Mouse (Mus musculus) thymus, postnatal 0 days (tissue): ENCODE measurements at regions not wholly inside any gene's neighbourhood (a gene's known extent, or its start where the extent isn't known, plus 50 kb on each side); places are given as distances from the start of the nearest gene placed in this dataset.

Source experiments
- DNase-seq: peaks from one replicate; pipeline ENCODE4 v3.0.0-alpha.2; 2015; ENCODE audit warnings: low spot score

GRCm38 (mm10) chr2:159343624-159344560 is 549.3 kb downstream of the Dhx35 start:
- no peak for DNase-seq

GRCm38 (mm10) chr2:159354247-159354646 is 559.6 kb downstream of the Dhx35 start:
- no peak for DNase-seq

GRCm38 (mm10) chr2:159356503-159356902 is 561.9 kb downstream of the Dhx35 start:
- no peak for DNase-seq

DNA sequence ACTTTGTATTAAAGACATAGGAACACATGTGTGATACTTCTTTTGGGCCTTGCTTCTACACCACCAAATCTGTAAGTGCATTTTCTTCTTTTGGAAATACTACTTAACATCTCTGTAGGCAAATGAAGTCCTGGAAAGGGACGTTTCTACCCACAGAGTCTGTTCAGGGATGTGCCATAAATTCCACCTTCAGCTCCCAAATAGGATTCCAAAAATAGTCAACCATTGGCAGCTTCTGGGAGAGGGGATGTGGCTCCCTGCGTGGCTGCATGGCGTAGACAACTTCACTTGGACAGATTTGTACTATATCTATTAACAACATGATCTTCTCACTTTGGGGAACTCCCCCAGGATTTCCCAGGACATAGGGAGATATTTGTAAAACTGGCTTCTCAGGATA is 566.8 kb downstream of the Dhx35 start:
- no peak for DNase-seq

- DNase-seq = no peak
Observed at GRCm38 (mm10) chr2:159392865-159393264, 598.3 kb downstream of the Dhx35 start.

- no peak for DNase-seq
Observed at GRCm38 (mm10) chr2:159401421-159402100, 607.0 kb downstream of the Dhx35 start.

GRCm38 (mm10) chr2:159404940-159405339 is 610.3 kb downstream of the Dhx35 start:
- DNase-seq = no peak

DNA sequence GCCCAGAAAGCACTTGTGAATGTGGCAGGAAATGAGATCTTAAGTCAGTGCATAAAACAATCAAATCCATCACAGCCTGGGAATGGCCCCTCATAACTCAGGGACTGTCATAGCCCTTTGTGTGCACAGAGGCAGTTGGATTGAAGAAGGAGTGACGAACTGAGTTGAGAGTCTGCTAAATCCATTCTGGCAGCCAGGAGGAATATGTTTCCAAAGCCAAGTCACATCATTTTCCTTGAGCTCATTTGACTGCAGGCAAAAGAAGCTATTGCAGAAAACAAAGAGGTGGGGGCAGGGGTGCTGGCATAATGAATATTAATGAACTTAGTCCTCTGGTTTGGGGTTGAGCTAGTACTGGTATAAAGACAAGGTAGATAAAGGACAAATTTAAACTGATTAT is 620.0 kb downstream of the Dhx35 start:
- DNase-seq = no peak

- DNase-seq = no peak
Observed at GRCm38 (mm10) chr2:159418371-159418940, 623.8 kb downstream of the Dhx35 start.

- no peak for DNase-seq
Observed at GRCm38 (mm10) chr2:159422281-159422937, 627.8 kb downstream of the Dhx35 start.

DNA sequence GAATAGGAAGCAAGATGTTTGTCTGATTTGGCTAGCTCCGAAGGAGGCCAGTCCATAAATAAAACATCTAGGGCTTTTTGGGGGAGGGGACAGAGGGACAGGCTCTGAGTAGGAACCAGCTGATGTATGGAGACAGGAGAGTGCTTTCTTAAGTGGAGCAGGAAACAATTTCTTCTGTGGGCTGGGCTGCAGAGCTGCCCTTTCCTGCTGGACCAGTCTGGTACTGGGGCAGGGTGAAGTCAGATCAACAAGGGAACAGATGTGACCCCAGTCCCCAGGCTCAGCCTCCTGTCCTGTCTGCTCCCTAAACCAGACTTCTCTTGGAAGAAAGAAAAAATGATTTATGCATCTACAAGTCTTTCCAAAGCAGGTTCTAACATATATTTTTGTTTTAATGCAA is 633.6 kb downstream of the Dhx35 start:
- DNase-seq = no peak

DNA sequence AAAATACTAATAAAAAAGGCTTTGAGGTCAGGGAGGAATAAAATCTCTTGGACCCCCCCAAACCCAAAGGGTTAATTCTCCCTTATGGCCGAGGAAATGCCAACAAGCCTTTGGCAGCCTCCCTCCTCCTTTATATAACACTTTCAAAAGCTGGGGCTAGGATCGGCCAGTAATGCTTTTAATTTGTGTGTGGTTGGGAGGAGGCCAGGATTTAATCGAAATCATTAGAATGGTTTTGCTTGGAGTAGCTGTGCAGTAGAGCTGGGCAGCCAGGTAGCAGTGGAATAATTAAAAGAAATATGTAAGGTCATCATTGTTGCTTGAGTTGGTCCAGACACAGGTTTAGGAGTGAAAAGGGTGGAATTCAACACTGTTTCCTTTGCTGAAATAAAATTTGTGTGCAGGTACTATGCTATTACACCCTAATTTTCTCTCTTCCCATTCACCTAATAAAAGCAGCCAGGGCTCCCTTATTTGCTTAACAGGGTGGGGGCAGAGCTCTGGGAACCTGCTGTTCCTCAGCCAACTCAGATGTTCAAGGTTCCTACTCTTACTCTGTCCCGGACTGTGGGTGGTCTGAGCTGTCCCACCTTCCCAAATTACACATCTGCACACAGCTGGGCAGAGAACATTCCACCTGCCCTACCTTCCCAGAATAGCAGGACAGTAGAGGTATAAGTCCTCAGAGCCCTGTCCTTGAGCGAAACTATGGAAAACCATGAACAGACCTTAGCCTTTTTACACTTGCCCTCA is 636.1 kb downstream of the Dhx35 start:
- DNase-seq = no peak

DNA sequence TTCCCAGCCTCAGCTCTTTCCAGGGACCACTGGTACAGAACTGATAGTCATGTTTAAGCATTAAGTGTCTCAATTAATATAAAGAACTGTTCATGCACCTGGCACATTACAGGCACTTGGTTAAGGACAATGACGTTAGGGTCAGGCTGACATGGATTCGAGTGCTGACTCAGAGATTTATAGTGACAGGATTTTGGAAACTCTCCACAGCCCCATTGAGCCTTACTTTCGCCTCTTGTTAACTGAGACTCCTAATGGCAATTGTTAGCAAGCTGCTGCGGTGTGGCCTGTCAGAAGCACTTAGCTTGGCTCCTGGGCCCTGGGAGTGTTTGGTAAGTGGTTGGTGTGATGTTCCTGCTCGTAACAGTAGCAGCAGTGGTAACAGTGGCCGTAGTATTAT is 644.4 kb downstream of the Dhx35 start:
- no peak for DNase-seq

DNA sequence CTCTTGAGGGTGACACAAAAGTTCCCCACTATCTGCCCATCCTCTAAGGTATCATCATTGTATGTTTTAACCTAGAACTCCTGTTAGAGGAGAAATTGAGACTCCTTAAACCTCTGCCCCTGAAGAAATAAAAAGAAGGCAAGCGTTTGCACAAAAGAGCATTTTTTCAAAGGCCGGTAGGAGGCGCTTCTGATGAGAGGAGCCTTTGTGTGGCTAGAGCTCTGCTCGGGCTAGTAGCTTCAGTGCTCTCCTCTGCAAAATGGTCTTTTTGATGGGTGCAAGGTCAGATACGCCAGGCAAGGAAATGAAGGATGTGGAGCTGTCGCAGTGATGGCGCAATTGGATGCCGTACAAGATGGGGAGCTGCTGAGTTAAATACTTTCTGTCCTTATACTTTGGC is 649.0 kb downstream of the Dhx35 start:
- DNase-seq = no peak

DNA sequence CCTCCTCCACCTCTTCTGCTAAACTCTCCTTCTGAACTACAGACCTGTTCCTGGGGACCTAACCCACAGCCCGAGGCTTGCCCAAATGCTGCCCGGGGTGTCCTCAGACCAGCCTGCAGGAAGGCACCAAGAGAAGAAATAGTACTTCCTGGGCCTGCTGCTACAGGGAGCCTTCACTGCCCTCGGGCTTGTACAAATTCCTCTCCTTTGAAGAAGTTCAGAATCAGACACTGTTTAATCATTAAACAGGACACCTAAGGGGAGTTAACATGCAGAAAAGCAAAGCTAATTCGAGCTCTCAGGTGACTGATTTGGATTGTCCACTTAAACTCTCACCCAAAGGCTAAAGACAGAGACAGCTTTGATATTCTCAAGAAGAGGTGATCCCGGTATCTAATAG is 651.8 kb downstream of the Dhx35 start:
- DNase-seq = no peak

GRCm38 (mm10) chr2:159446886-159447285 is 652.3 kb downstream of the Dhx35 start:
- DNase-seq = no peak

DNA sequence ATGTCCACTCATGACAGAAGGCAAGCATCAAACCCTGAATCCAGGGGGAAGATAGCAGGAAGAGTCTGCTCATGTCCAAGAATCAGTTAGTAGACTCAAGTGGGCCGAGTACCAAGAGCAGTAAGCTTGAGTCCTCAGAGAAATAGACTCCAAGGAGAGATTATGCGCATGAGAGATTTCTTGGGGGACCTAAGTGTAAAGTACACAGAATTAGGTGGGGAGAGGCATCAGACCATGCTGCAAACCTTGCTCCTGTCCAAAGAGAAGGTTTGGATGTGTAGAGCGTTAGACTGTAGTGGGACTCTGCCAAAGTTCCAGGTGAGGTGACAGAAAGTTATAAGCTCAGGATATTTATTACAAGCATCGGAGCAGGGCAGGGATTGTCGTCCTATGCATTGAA is 654.4 kb downstream of the Dhx35 start:
- DNase-seq = no peak

DNA sequence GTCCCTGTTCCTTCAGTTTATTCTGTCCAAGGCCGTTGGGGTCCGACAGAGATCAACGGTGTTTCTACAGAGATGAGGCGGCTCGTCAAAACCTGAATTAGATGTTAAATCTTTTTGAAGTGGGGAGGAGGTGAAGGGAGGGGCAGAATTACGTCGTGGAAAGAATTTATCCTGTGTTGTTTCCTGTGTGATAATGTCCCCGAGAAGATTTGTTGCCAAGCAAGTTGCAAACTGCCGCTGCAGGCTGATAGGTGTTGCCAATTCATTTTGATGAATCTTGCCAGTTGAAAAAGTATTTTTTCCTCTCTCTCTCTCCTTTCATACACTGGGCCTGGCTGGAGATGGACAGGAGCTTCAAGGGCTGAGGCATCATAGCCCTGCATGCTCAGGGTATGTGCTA is 656.8 kb downstream of the Dhx35 start:
- DNase-seq = no peak

DNA sequence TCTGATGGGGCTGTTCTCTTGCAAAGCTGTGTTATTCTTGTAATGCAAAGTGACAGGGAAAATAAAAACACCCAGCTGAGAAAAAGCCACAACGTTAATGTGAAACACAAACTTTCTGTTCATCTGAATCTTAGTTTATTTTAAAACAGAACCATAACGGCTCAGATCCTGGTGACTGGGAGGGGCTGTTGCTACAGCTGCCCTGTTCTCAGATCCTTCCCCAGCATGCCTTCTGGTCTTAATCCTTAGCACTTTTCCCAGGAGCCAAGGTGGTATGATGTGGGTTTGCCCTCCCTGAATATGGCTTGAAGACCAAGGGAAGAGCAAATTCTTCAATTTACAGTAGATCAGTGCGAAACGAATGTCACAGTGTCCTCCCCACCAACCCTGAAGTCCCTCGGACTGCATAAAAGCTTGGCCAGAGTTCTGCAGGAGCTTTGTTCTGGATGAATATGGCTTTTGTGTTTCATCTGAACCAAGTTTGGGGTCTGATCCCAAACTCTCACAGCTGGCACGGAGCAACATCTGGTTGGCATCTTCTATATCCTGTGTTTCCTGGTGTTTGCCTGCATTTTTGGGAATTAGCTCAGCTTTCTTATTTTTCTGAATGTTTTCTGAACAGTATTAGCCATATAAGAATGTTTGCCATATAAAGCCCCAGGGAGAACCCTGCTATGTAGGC is 686.9 kb downstream of the Dhx35 start:
- no peak for DNase-seq

- DNase-seq = no peak
Observed at GRCm38 (mm10) chr2:159491090-159491489, 696.5 kb downstream of the Dhx35 start.

DNA sequence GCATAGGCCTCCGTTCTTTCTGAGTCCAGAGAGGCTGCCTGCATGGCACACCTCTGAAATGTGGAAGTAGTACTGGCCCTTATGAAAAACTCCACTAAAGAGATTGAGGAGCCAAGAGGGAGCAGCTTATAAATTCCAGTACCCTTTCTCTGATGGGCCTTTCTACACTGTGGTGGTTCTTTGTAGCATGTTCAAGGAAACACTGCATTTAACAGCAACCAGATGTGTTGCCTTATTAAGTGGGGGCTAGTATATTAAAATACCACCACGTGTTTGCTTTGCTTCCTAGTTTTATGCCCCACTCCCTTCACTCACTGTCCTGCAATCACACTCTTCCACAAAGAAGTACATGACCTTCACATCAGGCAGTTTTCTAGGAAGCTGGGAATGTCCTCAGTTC is 704.1 kb downstream of the Dhx35 start:
- no peak for DNase-seq
